Mouse (Mus musculus) urinary bladder, adult 18-20 months (tissue): ENCODE results near the gene Hepacam.

Experiments used
- DNase-seq, 2 experiments: peaks; one replicate each; pipeline ENCODE4 v3.0.0; 2022; ENCODE audit warnings: low spot score in 2 of 2, mixed read lengths in 2 of 2

Gene Hepacam

GRCm38 (mm10) chr9:37433823-37434560, 66.8 kb downstream of the Hepacam start:
- no peak for DNase-seq

- no peak for DNase-seq
Observed at GRCm38 (mm10) chr9:37434932-37435331, 67.8 kb downstream of the Hepacam start.

GRCm38 (mm10) chr9:37435616-37436015, 68.5 kb downstream of the Hepacam start:
- no peak for DNase-seq
